Mouse (Mus musculus): ENCODE data around the gene Sphkap.

Sphkap gene

DNA sequence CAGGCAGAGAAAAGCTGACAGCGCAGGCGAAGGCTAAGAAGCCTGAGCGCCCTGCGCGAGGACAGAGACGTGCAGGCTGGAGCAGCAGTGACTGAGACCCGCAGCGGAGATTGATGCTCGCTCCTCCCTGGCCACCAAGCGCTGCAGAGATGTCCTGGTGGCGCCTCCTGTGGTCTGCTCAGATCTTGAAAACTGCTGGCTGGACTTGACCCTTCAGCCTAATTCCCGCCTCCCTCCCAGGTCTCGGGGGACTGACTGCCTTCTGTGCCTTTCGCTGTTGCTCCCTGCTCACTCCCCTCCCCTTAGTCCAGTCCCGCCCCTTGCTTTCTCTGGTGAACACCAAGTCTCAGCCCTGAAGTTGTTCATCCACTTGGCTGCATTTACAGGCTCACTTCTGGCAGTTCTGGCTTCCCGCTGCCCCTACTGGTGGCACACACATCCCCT lies at the start of gene Sphkap:
TSS of gene Sphkap (minus strand) at position 180 of the 444 bp plus-strand sequence.
- DNase-seq (ENCODE audit: low read depth, low spot score), result no peak

DNA sequence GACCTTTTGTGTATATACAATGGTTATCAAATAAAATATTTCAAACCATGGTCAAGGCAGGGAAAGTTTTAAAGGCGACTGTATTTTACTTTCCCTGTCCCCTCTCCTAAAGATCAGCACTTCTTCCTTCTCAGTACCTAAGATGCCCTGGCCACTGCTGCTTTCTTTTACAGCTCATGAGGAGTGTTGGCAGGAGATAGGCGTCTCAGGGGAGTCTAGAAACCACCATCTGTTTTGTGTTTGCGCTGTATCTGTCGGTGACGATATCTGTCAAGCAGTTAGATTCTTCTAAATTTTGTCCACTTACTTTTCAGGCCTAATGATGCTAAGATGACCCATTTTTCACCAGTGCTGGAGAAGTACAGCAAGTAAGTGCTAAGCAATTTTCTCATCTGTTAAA lies 43.3 kb upstream of the Sphkap start:
- no peak for DNase-seq (ENCODE audit: low read depth, low spot score)

DNA sequence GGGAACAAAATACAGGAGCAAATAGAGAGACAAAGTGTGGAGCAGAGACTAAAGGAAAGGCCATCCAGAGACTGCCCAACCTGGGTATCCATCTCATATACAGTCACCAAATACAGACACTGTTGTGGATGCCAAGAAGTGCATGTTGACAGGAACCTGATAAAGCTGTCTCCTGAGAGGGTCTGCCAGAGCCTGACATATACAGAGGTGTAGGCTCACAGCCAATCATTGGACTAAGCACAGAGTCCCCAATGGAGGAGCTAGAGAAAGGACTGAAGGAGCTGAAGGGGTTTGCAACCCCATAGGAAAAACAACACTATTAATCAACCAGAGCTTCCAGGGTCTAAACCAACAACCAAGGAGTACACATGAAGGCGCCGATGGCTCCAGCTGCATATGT lies 32.4 kb upstream of the Sphkap start:
- DNase-seq (ENCODE audit: low read depth, low spot score), result no peak

DNA sequence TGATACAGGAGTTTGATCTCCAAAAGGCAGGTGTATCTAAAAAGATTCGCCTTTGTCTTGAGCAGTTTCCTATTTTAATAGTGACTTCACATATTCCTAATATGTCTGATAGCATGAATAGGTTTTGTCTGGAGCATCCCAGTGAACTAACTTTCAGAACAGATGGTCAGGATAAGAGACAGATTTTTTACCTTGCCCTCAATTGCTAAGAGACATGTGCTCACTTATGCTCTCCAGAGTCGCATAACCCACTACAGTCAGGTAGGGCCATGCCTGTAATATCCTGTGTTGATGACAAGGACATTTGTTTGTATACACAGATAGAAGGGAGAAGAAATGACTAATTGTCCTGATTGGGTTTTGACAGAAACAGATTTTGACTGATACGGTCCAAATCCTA lies 25.9 kb upstream of the Sphkap start:
- no peak for DNase-seq (ENCODE audit: low read depth, low spot score)

DNA sequence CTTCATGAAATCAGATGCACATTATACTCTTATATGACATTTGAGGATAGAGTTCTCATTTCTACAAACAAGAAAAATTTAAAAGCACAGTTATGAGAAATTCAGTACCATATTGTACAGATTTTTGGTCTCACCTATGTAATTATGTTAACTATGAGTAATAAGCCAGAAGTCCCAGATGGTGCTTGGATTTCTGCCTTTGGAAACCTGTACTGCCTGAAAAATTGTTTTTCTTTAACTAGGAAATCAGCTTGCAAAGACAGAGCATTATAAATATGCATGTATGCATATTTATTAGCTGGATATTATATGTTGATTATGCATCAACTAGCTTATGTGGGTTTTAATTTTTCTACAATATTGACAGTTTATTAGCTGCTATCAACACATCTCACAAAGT lies 21.9 kb upstream of the Sphkap start:
- DNase-seq (ENCODE audit: low read depth, low spot score), result no peak

GRCm38 (mm10) chr1:83407616-83408015 lies 384 bp downstream of the Sphkap start:
- DNase-seq (ENCODE audit: low read depth, low spot score), result no peak

DNA sequence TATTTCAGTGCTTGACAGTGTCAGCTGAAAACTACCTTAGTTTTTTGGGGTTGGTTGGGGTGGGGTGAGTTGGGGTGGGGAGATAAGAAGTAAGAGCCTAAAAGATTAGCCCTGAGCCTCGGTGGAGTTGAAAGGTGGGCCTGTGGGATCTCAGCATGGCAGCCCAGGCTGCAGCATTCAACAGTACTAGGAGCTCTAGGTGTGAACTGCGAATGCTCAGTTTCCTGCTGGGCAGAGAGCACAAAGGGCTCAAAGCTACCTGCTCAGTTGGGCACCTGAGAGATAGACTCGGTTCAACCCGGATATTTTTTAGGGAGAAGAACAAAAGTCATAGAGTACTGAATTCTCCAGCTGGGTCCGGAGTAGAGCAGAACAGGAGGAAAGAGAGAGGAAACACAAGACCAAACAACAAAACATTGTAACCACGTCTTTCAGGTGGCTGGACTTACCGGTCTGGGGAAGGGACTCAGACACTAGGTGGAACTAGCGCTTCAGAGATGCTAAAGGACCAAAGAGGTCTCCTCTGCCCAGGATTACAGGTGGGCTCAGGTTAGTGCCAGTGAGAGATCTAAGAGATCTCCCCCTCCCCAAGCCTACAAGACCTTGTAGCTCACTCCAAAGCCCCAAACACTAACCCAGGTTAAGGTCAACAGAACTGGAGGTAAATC lies 984 bp downstream of the Sphkap start:
- no peak for DNase-seq (ENCODE audit: low read depth, low spot score)

DNA sequence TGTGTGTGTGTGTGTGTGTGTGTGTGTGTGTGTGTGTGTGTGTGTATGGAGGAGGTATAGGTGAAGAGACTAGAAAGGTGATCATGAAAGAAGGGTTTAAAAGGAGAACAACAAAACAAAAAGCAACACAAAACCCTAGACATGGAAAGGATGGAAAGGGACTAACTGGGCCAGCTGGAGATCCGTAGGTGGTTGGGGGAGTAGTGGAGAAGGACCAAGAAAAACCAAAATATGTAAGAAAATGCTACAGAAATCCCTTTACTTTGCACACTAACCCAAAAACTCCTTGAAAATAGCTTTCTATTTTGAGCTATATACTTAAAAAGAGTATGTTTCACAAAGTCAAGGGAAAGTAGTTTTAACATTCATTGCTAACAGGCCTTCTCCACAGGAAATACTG lies 6.9 kb downstream of the Sphkap start:
- no peak for DNase-seq (ENCODE audit: low read depth, low spot score)

DNA sequence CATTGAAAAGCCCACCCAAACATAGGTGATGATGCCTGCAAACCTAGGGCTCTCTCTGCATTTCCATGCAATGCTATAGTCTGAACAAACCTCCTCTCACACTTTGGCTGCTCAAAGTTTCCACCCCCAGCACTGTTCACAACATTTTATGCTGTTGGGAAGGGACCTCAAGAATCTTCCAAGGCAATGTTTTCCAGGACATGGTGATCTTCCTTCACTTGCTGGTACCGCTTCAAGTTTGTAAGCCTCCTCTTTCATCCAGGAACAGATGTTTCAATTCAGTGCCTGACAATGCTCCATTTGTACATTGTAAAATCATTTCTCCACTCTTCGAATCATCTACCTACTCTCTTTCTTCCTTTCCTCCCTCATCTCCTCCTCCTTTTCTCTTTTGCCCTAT lies 11.7 kb downstream of the Sphkap start:
- DNase-seq (ENCODE audit: low read depth, low spot score), result no peak

DNA sequence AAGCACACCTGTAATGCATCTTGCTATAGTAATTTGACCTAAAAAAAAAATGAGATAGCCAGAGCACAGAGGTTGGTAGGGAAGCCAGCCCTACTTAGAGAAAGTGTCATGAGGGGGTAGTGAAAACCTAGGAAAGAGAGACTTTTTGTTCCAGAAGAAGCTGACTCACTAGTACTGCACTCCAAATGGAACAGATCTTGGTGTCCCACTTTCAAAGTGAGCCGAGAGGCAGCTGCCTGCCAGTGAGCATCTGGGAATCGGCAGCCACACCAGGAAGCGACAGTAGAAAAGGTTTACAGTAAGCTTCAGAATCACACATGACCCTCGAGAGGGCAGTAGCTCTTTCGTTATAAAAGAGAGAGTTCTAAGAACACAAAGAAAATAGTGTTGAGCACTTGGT lies 12.4 kb downstream of the Sphkap start:
- DNase-seq (ENCODE audit: low read depth, low spot score), result no peak

GRCm38 (mm10) chr1:83389419-83389818 lies 18.6 kb downstream of the Sphkap start:
- DNase-seq (ENCODE audit: low read depth, low spot score), result no peak

DNA sequence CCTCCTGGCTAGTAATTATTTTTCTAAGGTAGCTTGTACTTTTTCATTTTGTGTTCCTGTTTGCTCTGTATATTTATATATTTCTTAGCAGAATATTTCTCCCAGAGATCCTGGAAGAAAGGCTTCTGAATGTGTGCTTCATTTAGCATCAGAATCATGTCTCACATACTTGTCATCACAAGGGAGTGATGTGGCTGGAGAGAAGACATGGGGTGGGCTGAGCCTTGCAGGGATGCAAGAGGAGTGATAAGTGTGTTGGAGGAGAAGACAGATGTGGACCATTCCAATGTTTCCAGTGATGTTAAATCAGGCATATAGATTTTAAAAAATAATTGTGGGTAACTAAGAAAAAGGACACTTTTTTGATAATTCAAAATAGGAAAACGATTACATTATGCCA lies 30.6 kb downstream of the Sphkap start:
- no peak for DNase-seq (ENCODE audit: low read depth, low spot score)

GRCm38 (mm10) chr1:83366456-83366855 lies 41.5 kb downstream of the Sphkap start:
- DNase-seq (ENCODE audit: low read depth, low spot score), result no peak

- DNase-seq (ENCODE audit: low read depth, low spot score), result no peak
Measured at GRCm38 (mm10) chr1:83362168-83362567, 45.8 kb downstream of the Sphkap start.

GRCm38 (mm10) chr1:83346453-83346852 lies 61.5 kb downstream of the Sphkap start:
- DNase-seq (ENCODE audit: low read depth, low spot score), result no peak

- DNase-seq (ENCODE audit: low read depth, low spot score), result no peak
Measured at GRCm38 (mm10) chr1:83345572-83345971, 62.4 kb downstream of the Sphkap start.

DNA sequence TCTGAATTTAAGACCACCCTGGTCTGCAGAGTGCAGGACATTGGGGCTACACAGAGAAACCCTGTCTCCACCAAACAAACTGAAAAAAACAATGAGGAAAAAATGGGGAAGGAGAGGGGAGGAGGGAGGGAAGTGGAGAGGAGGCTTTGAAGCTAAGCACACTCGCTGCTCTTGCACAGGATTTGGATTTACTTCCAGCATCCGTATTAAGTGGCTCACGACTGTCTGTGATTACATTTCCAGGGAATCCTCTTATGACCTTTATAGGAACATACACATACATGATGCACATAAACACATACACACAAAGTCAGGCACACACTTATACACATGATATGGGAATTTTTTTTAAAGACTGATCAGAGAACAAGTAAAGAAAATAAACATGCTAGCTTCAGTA lies 62.9 kb downstream of the Sphkap start:
- DNase-seq (ENCODE audit: low read depth, low spot score), result no peak

- no peak for DNase-seq (ENCODE audit: low read depth, low spot score)
Measured at GRCm38 (mm10) chr1:83342726-83343250, 65.2 kb downstream of the Sphkap start.

DNA sequence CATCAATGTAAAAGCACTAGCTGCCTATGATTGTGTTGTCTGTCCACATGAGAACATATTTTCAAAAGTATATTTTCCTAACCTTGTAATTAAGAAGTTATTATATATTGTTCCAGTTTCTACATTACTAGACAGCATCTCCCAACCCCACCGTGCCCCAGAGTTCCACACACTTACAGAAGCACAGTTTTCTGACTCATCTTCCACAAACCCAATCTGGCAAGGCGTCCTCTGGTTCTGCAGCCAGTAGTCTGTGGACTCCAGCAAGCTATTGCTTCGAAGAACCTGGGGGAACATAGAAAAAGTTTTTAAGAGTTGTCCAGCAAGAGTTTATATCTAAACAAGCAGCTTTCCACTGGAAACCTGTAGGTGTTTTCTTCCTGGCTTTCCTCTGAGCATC lies 68.6 kb downstream of the Sphkap start:
- no peak for DNase-seq (ENCODE audit: low read depth, low spot score)

DNA sequence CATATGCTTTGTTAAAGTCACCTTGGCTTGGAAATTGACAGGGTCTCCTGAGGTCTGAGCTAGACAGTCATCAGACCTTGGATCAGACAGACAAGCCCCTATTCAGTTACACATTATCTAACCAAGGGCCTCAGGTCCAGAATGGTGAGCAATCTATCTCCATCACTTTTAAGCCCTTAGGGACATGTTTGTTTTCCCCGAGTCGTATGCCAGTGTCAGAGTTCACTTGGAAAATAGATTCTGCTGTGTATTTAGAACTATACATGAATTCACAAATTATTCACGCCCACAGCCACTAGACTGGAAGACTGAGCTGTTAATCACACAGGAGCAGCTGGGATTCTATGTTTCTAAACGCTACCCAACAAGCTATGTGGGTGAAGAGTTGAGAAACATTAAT lies 91.1 kb downstream of the Sphkap start:
- DNase-seq (ENCODE audit: low read depth, low spot score), result no peak

DNA sequence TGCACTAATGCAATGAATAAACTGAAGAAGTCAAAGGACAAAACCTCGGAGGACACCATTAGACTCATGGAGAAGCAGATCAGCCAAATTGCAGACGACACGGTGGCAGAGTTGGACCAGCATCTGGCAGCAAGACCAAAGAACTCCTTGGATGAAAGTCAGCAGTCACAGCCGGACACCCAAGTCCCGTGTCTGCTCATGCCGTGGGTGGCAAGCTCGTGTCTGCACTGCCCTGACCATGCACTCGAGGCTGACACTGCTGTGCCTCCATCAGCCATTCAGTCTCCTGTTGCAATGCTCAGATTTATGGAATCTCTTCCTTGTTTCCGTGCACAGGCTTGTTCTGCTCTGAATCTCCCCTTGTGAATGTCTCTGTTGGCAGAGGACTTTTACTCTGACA lies 92.9 kb downstream of the Sphkap start:
- DNase-seq (ENCODE audit: low read depth, low spot score), result no peak

DNA sequence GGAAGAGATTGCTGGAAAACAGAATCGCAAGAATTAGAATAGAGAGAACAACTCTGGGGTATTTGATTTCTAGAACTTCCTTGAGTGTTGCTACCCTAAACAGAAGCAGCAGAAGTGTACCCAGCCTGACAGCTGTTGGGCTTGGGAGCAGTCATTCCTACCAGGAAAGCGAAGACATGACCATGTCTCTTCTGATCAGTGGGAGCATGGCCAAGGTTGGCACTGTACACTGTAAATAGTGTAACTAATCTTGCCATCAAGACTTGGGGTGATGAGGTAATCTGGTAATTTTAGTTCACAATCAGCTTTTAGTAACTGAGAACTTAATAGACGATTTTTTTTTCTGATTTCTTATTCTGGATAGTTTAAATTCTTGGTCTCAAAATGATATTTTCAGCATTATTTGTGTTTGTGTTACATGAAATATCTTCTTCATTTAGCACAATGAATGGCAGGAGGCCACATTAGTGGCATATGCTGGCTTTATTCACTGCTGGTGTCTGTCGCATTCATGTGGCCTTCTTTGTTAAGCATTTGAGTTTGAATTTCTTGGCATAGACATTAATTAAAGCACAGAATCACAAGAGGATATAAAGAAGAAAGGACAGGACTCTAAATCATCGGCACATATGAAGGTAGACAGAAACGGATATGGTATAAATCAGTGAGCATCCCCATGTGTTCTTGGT lies 96.2 kb downstream of the Sphkap start:
- no peak for DNase-seq (ENCODE audit: low read depth, low spot score)
